Mouse (Mus musculus) lung, adult 2 months (tissue): Measurements from ENCODE around the gene Rbsn. TPM values are rescaled to one million over a fixed set of nuclear protein-coding genes. Genes with fewer than 3 reads are reported as not detected.

Experiments
- DNase-seq: peaks from one replicate; pipeline ENCODE4 v3.0.0; 2022
- H3K4me1 ChIP-seq: fragments of 200-500 bp; 2 replicates; pipeline ENCODE4 v1.6.1; 2011; ENCODE audit warnings: low read length; ENCODE audit not compliant: control insufficient read depth, insufficient read depth
- H3K4me3 ChIP-seq: fragments of 200-500 bp; replicated peaks from 2 replicates; pipeline ENCODE3; 2011; ENCODE audit warnings: low read depth, mild to moderate bottlenecking, control low read depth, low read length; ENCODE audit errors: extremely low read depth
- CTCF ChIP-seq: fragments of 200-500 bp; IDR thresholded peaks from 2 replicates; pipeline ENCODE4 v1.5.1; 2011; ENCODE audit warnings: mild to moderate bottlenecking, low read length, control low read depth; ENCODE audit not compliant: insufficient read depth
- POLR2A ChIP-seq: fragments of 200-500 bp; IDR thresholded peaks from 2 replicates; pipeline ENCODE4 v1.6.1; 2011; ENCODE audit warnings: low read depth, mild to moderate bottlenecking, control low read depth, low read length, borderline replicate concordance; ENCODE audit errors: extremely low read depth
- WGBS: fragments of 180-500 bp; shearing (Covaris S2); methylation state at CpG from one replicate; pipeline ENCODE4 v1.1.7; 2018; 5-methylcytosine and 5-hydroxymethylcytosine counted together
- polyA plus RNA-seq: library from polyadenylated mRNA; depleted of rRNA; stranded (reverse); fragments of >200 nt; gene quantifications from 2 replicates; pipeline ENCODE4 v1.2.3, GENCODE M21; 2012

Gene Rbsn
- polyA plus RNA-seq, 1 experiment: 13.3 TPM

- 67% methylated on average over 12 of the region's 12 CpGs for WGBS
Measured at GRCm38 (mm10) chr6:92235036-92235435, 20.3 kb upstream of the Rbsn start.

GRCm38 (mm10) chr6:92231762-92232161 is 17.0 kb upstream of the Rbsn start:
- 56% methylated on average over 4 of the region's 4 CpGs for WGBS
- Histone ChIP-seq H3K4me3 (no peak overlapping the region), H3K4me1 (no peaks in the 10 kb centered on the region)
- DNase-seq: no peak
- no peak for TF ChIP-seq POLR2A
- no peak for TF ChIP-seq CTCF

More at GRCm38 (mm10) chr6:92235036-92235435, 20.3 kb upstream of the Rbsn start:
- Histone ChIP-seq H3K4me3 (no peak overlapping the region), H3K4me1 (no peaks in the 10 kb centered on the region)
- TF ChIP-seq POLR2A: no peak
- TF ChIP-seq CTCF: no peak
- no peak for DNase-seq

GRCm38 (mm10) chr6:92231356-92231755 is 16.6 kb upstream of the Rbsn start:
- H3K4me3 ChIP-seq: no peak overlapping the region
- H3K4me1 ChIP-seq: no peaks in the 10 kb centered on the region
- DNase-seq: no peak
- WGBS: 32% methylated on average over 1 of the region's 1 CpGs
- TF ChIP-seq CTCF: no peak
- no peak for TF ChIP-seq POLR2A

- TF ChIP-seq CTCF (no peak), POLR2A (no peak)
- 81% methylated on average over 2 of the region's 2 CpGs for WGBS
- H3K4me1 ChIP-seq: no peaks in the 10 kb centered on the region
- no peak for DNase-seq
- no peak overlapping the region for H3K4me3 ChIP-seq
Measured at GRCm38 (mm10) chr6:92229586-92229985, 14.9 kb upstream of the Rbsn start.

- no peak for TF ChIP-seq CTCF
- TF ChIP-seq POLR2A: no peak
- DNase-seq: no peak
- Histone ChIP-seq H3K4me3 (no peak overlapping the region), H3K4me1 (no peaks in the 10 kb centered on the region)
Measured at GRCm38 (mm10) chr6:92229103-92229502, 14.4 kb upstream of the Rbsn start.

- no peak for DNase-seq
- 71% methylated on average over 1 of the region's 1 CpGs for WGBS
Measured at GRCm38 (mm10) chr6:92224981-92225380, 10.3 kb upstream of the Rbsn start.

GRCm38 (mm10) chr6:92222021-92222420 is 7.3 kb upstream of the Rbsn start:
- TF ChIP-seq CTCF (no peak), POLR2A (no peak)
- DNase-seq: no peak
- WGBS: 74% methylated on average over 3 of the region's 3 CpGs
- H3K4me1 ChIP-seq: no peaks in the 10 kb centered on the region
- H3K4me3 ChIP-seq: no peak overlapping the region

More at GRCm38 (mm10) chr6:92224981-92225380, 10.3 kb upstream of the Rbsn start:
- Histone ChIP-seq H3K4me1 (no peaks in the 10 kb centered on the region), H3K4me3 (no peak overlapping the region)
- TF ChIP-seq POLR2A (no peak), CTCF (no peak)

- DNase-seq: no peak
- no peak overlapping the region for H3K4me3 ChIP-seq
- 68% methylated on average over 6 of the region's 6 CpGs for WGBS
- no peaks in the 10 kb centered on the region for H3K4me1 ChIP-seq
- no peak for TF ChIP-seq CTCF
- no peak for TF ChIP-seq POLR2A
Measured at GRCm38 (mm10) chr6:92221604-92222003, 6.9 kb upstream of the Rbsn start.

GRCm38 (mm10) chr6:92219445-92219844 is 4.7 kb upstream of the Rbsn start:
- Histone ChIP-seq H3K4me1 (no peaks in the 10 kb centered on the region), H3K4me3 (no peak overlapping the region)
- 42% methylated on average over 3 of the region's 3 CpGs for WGBS
- no peak for DNase-seq
- no peak for TF ChIP-seq CTCF
- TF ChIP-seq POLR2A: no peak

- under 1% methylated on average over 48 of the region's 48 CpGs for WGBS
- Histone ChIP-seq H3K4me3 (peak overlapping the region; percentile 91), H3K4me1 (no peaks in the 10 kb centered on the region; the same call in 1 of the 2 replicates)
- no peak for DNase-seq
- TF ChIP-seq CTCF (no peak), POLR2A (no peak)
Measured at GRCm38 (mm10) chr6:92214055-92214772, 511 bp downstream of the Rbsn start.
